Mouse (Mus musculus) CH12.LX (cell line): ENCODE measurements around the gene Dhx16. TPM values are rescaled to one million over a fixed set of nuclear protein-coding genes. Genes with fewer than 3 reads are reported as not detected.

Experiments used
- DNase-seq: peaks from one replicate; pipeline ENCODE4 v3.0.0-alpha.2; 2013; ENCODE audit errors: extremely low read depth
- H3K27ac ChIP-seq: 2 replicates; pipeline ENCODE4 v1.5.1; 2012; ENCODE audit warnings: low read depth, mild to moderate bottlenecking, control low read depth, moderate library complexity; ENCODE audit not compliant: insufficient read depth
- H3K27me3 ChIP-seq: replicated peaks from 2 replicates; pipeline ENCODE3; 2012; ENCODE audit warnings: inconsistent platforms
- H3K36me3 ChIP-seq, 2 experiments: replicated peaks in 1 of 2; 2 replicates each; pipeline versions ENCODE3 to v1.6.1; 2012; ENCODE audit warnings: inconsistent platforms in 1 of 2, low read length in 1 of 2, mild to moderate bottlenecking in 1 of 2, mixed read lengths in 1 of 2, moderate library complexity in 1 of 2; ENCODE audit not compliant: control insufficient read depth in 1 of 2, insufficient read depth in 1 of 2
- H3K4me1 ChIP-seq, 2 experiments: 2 replicates each; pipeline ENCODE4 v1.6.1; 2012; ENCODE audit warnings: inconsistent platforms in 1 of 2, moderate library complexity in 1 of 2; ENCODE audit not compliant: insufficient read depth in 2 of 2, control insufficient read depth in 1 of 2
- H3K4me2 ChIP-seq: 2 replicates; pipeline ENCODE4 v1.6.1; 2012; ENCODE audit warnings: low read depth, mild to moderate bottlenecking, control low read depth; ENCODE audit not compliant: poor library complexity, insufficient read depth, severe bottlenecking
- H3K4me3 ChIP-seq, 3 experiments: fragments of 150-350 bp in 1 of 3; sonication (generic) in 1 of 3; replicated peaks in 1 of 3; 2 replicates each; pipeline versions ENCODE3 to v1.5.1; 2011 to 2012; ENCODE audit warnings: low read depth in 2 of 3, low read length in 2 of 3, mild to moderate bottlenecking in 2 of 3, moderate library complexity in 2 of 3, control low read depth in 1 of 3, improper control_type of control experiment in 1 of 3, inconsistent platforms in 1 of 3, mixed read lengths in 1 of 3; ENCODE audit not compliant: poor library complexity in 1 of 3
- H3K79me2 ChIP-seq: replicated peaks from 2 replicates; pipeline ENCODE4 v1.6.1; 2012; ENCODE audit warnings: mild to moderate bottlenecking, moderate library complexity; ENCODE audit not compliant: control insufficient read depth, poor library complexity, insufficient read depth, severe bottlenecking; ENCODE audit errors: extremely low read depth
- H3K9ac ChIP-seq: 2 replicates; pipeline ENCODE4 v1.6.1; 2012; ENCODE audit warnings: low read depth, mild to moderate bottlenecking, control low read depth, moderate library complexity; ENCODE audit not compliant: insufficient read depth
- H3K9me3 ChIP-seq: replicated peaks from 2 replicates; pipeline ENCODE3; 2012; ENCODE audit warnings: low read length, inconsistent platforms, mixed read lengths
- BHLHE40 ChIP-seq: IDR thresholded peaks from 2 replicates; pipeline ENCODE4 v1.6.1; 2011; ENCODE audit warnings: mild to moderate bottlenecking, low read depth, low read length, improper control_type of control experiment
- CHD1 ChIP-seq: IDR thresholded peaks from 2 replicates; pipeline ENCODE4 v1.6.1; 2012; ENCODE audit warnings: low read depth, low read length, improper control_type of control experiment, inconsistent platforms
- ELF1 ChIP-seq: IDR thresholded peaks from 2 replicates; pipeline ENCODE4 v1.6.1; 2014; ENCODE audit warnings: low read depth, mild to moderate bottlenecking, inconsistent platforms, low read length, improper control_type of control experiment
- ETS1 ChIP-seq: conservative IDR thresholded peaks from 2 replicates; pipeline ENCODE4 v1.6.1; 2012; ENCODE audit warnings: low read depth, mild to moderate bottlenecking, inconsistent platforms, low read length, improper control_type of control experiment, moderate library complexity
- GABPA ChIP-seq: IDR thresholded peaks from 2 replicates; pipeline ENCODE4 v1.6.1; 2012; ENCODE audit warnings: low read depth, low read length, improper control_type of control experiment, inconsistent platforms; ENCODE audit not compliant: insufficient replicate concordance
- HCFC1 ChIP-seq: IDR thresholded peaks from 2 replicates; pipeline ENCODE4 v1.6.1; 2012; ENCODE audit warnings: low read depth, mild to moderate bottlenecking, inconsistent platforms, low read length, improper control_type of control experiment
- JUN ChIP-seq: IDR thresholded peaks from 2 replicates; pipeline ENCODE4 v1.6.1; 2011; ENCODE audit warnings: low read depth, mild to moderate bottlenecking, low read length, improper control_type of control experiment, moderate library complexity; ENCODE audit not compliant: insufficient read depth
- KAT2A ChIP-seq: IDR thresholded peaks from 2 replicates; pipeline ENCODE4 v1.6.1; 2012; ENCODE audit warnings: low read length, improper control_type of control experiment, inconsistent platforms; ENCODE audit not compliant: insufficient replicate concordance
- MYC ChIP-seq: IDR thresholded peaks from 2 replicates; pipeline ENCODE4 v1.6.1; 2011; ENCODE audit warnings: low read depth, mild to moderate bottlenecking, improper control_type of control experiment, low read length
- NRF1 ChIP-seq: IDR thresholded peaks from 2 replicates; pipeline ENCODE4 v1.6.1; 2014; ENCODE audit warnings: low read depth, mild to moderate bottlenecking, inconsistent platforms, low read length, improper control_type of control experiment, moderate library complexity
- POLR2AphosphoS2 ChIP-seq: IDR thresholded peaks from 2 replicates; pipeline ENCODE4 v1.6.1; 2011; ENCODE audit warnings: low read depth, low read length, improper control_type of control experiment
- RCOR1 ChIP-seq: conservative IDR thresholded peaks from 2 replicates; pipeline ENCODE4 v1.6.1; 2012; ENCODE audit warnings: low read depth, mild to moderate bottlenecking, inconsistent platforms, low read length, improper control_type of control experiment
- UBTF ChIP-seq: IDR thresholded peaks from 2 replicates; pipeline ENCODE4 v1.6.1; 2012; ENCODE audit warnings: low read depth, mild to moderate bottlenecking, inconsistent platforms, low read length, improper control_type of control experiment, moderate library complexity
- ZC3H11A ChIP-seq: IDR thresholded peaks from 2 replicates; pipeline ENCODE4 v1.6.1; 2012; ENCODE audit warnings: low read depth, mild to moderate bottlenecking, inconsistent platforms, low read length, improper control_type of control experiment
- ZNF384 ChIP-seq: IDR thresholded peaks from 2 replicates; pipeline ENCODE4 v1.6.1; 2012; ENCODE audit warnings: low read depth, low read length, improper control_type of control experiment, inconsistent platforms
- dilution Hi-C: fragments of 300-500 bp; cut with MboI; formaldehyde crosslinking; loops from 2 replicates; pipeline ENCODE4 v1.14.3; 2020; ENCODE audit warnings: low sequenced_read_pairs; ENCODE audit not compliant: extremely low pct_unique_long_range_greater_than_20kb, extremely low pct_ligation_motif_present
- in situ Hi-C: fragments of 300-500 bp; cut with MboI; formaldehyde crosslinking; loops from 3 replicates; pipeline ENCODE4 v1.14.3; 2019; ENCODE audit warnings: low sequenced_read_pairs, low pct_ligation_motif_present, low pct_unique_long_range_greater_than_20kb, mixed read lengths
- polyA plus RNA-seq: library from polyadenylated mRNA; unstranded; fragments of >175 nt; gene quantifications from 2 replicates; pipeline ENCODE4 v1.2.1, GENCODE M21; 2012; ENCODE audit warnings: low read depth; ENCODE audit not compliant: insufficient read length
- total RNA-seq, 2 experiments: library from RNA; depleted of rRNA; stranded (reverse); fragments of 300-350 nt in 1 of 2; fragments of >200 nt in 1 of 2; gene quantifications; 2 replicates each; pipeline ENCODE4 v1.2.3; 2012 to 2014

Dhx16 gene
- total and polyA plus RNA-seq, 3 experiments, result 74.8 to 107 (median 75.3) TPM

DNA sequence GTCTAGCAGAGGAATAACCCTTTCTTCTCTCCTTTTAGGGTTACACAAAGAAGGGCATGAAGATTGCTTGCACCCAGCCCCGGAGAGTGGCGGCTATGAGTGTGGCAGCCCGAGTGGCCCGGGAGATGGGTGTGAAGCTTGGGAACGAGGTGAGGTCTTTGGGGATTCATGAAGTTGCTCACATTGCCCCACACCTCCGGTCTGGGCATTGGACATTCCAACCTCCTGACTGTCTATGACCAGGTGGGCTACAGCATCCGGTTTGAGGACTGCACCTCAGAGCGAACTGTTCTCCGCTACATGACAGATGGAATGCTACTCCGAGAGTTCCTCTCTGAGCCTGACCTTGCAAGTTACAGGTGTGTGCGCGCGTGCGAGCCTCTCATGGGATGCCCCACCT is 4.2 kb downstream of the Dhx16 start:
- Histone ChIP-seq H3K4me3 (no peak overlapping the region), H3K4me2 (no peak overlapping the region), H3K36me3 (peaks cover 70 to 79% of the 10 kb centered on the region in 2 experiments), H3K27me3 (no peaks in the 10 kb centered on the region), H3K79me2 (peaks cover 20% of the 10 kb centered on the region), H3K9me3 (no peaks in the 10 kb centered on the region), H3K9ac (no peak overlapping the region), H3K4me1 (peaks cover 5 to 16% of the 10 kb centered on the region in 2 experiments), H3K27ac (no peak overlapping the region)
- dilution Hi-C loops, result no loop called here
- TF ChIP-seq UBTF (no peak), BHLHE40 (no peak), ZC3H11A (no peak), JUN (no peak), POLR2AphosphoS2 (no peak), CHD1 (no peak), ZNF384 (no peak), ETS1 (no peak), KAT2A (no peak), ELF1 (no peak), HCFC1 (no peak), GABPA (no peak)
- DNase-seq, result no peak
- in situ Hi-C loops, result no loop called here

DNA sequence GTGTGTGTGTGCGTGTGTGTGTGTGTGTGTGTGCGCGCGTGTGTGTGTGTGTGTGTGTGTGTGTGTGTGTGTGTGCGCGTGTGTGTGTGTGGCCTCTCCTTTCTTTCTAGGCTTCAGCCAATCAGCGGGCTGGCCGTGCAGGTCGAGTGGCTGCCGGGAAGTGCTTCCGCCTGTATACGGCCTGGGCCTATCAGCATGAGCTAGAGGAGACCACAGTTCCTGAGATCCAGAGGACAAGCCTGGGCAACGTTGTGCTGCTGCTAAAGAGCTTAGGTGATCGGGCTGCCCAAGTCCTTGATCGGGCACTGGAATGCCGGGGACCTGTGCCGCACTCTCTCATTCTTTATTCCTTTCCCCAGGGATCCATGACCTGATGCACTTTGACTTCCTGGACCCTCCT is 8.1 kb downstream of the Dhx16 start:
- H3K27me3 ChIP-seq, result no peaks in the 10 kb centered on the region
- peaks cover 80 to 97% of the 10 kb centered on the region in 2 experiments for H3K36me3 ChIP-seq
- dilution Hi-C loops (no loop called here), in situ Hi-C loops (no loop called here)
- no peaks in the 10 kb centered on the region for H3K79me2 ChIP-seq
- H3K9me3 ChIP-seq, result no peaks in the 10 kb centered on the region
- TF ChIP-seq RCOR1 (no peak), MYC (no peak), NRF1 (no peak)
- no peak overlapping the region for H3K27ac ChIP-seq
- H3K9ac ChIP-seq, result no peak overlapping the region
- H3K4me3 ChIP-seq, result no peak overlapping the region
- H3K4me1 ChIP-seq, result no peaks in the 10 kb centered on the region
- DNase-seq, result no peak
- H3K4me2 ChIP-seq, result no peak overlapping the region
